Mouse (Mus musculus): ENCODE data around the gene H1fx. TPM values are rescaled to one million over a fixed set of nuclear protein-coding genes. Genes with fewer than 3 reads are reported as not detected.
"Not testable (repeated sequence)": the region's sequence is repeated elsewhere in the genome, so short reads cannot be mapped to it uniquely, and the experiment has no call there.

Gene H1fx
- polyA plus RNA-seq, 2 experiments: 1.8 to 5.7 TPM

DNA sequence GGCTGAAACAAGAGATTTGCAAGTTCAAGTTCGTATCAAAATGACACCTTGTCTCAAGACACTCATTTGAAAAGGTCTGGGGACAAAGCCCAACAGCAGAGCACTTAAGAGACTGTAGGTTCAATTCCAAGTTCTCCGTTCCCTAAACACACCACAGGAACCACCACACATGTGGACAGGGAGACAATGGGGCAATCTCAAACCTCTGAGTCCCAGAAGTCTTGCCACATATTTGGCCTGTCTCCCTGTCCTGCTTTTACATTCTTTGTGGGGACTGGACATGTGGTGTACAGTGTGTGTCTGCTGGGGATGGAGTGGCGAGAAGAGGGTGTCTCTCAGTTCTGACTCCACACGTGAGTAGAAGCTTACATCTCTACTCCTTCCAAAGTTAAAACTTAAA is 27.8 kb upstream of the H1fx start:
- H3K4me3 ChIP-seq (ENCODE audit: insufficient read depth in 1 of 2, low read depth in 2 of 2, low read length in 2 of 2): no peak overlapping the region
- no peak for TF ChIP-seq EP300 (IDR thresholded peaks at IDR 0.05; ENCODE audit: low read depth)
- no peak for TF ChIP-seq CTCF (IDR thresholded peaks at IDR 0.05; ENCODE audit: low read depth)
- H3K4me2 ChIP-seq (ENCODE audit: low read depth): no peak overlapping the region
- H3K27ac ChIP-seq: no peak overlapping the region
- no peak overlapping the region for H3K9ac ChIP-seq (replicated peaks)
- no peaks in the 10 kb centered on the region for H3K27me3 ChIP-seq (ENCODE audit: control insufficient read depth, insufficient read depth, low read length)
- 87% methylated on average over 4 of the region's 4 CpGs for WGBS (ENCODE audit: insufficient replicate concordance)
- no peaks in the 10 kb centered on the region for H3K4me1 ChIP-seq (replicated peaks; ENCODE audit: control insufficient read depth in 2 of 2, insufficient read depth in 2 of 2, low read length in 1 of 2)
- peaks cover 20% of the 10 kb centered on the region for H3K36me3 ChIP-seq (replicated peaks; ENCODE audit: control insufficient read depth, insufficient read depth, low read depth)
- H3K9me3 ChIP-seq (ENCODE audit: control insufficient read depth, low read length): no peaks in the 10 kb centered on the region
- no peak for DNase-seq (ENCODE audit: low read depth in 3 of 3, low spot score in 3 of 3)
- no peak for ATAC-seq (ENCODE audit: insufficient read depth)

DNA sequence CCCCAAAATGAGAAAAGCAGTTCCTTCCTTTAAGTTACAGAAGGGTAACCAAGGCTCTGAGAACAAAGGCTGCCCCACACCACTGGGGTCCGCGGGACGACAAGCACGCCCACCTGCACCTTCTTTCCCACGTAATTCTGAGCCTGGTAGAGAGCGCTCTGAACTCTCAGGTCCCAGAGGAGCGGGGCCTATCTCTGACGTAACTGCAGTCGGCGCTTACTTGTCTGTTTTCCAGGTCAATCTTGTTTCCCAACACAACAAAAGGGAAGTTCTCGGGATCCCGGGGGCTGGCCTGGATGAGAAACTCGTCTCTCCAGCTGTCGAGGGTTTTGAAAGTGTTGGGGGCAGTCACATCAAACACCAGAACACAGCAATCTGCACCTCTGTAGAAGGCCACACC is 23.3 kb upstream of the H1fx start:
- H3K27ac ChIP-seq; DNase-seq (ENCODE audit: low read depth in 3 of 3, low spot score in 3 of 3); H3K4me2 ChIP-seq (ENCODE audit: low read depth); H3K4me3 ChIP-seq (ENCODE audit: insufficient read depth in 1 of 2, low read depth in 2 of 2, low read length in 2 of 2); H3K4me1 ChIP-seq (replicated peaks; ENCODE audit: control insufficient read depth in 2 of 2, insufficient read depth in 2 of 2, low read length in 1 of 2); H3K9ac ChIP-seq (replicated peaks); H3K27me3 ChIP-seq (ENCODE audit: control insufficient read depth, insufficient read depth, low read length); ATAC-seq (ENCODE audit: insufficient read depth); H3K9me3 ChIP-seq (ENCODE audit: control insufficient read depth, low read length): not testable (repeated sequence)
- H3K36me3 ChIP-seq (replicated peaks; ENCODE audit: control insufficient read depth, insufficient read depth, low read depth): peaks cover 42% of the 10 kb centered on the region
- WGBS (ENCODE audit: insufficient replicate concordance): 86% methylated on average over 12 of the region's 14 CpGs

DNA sequence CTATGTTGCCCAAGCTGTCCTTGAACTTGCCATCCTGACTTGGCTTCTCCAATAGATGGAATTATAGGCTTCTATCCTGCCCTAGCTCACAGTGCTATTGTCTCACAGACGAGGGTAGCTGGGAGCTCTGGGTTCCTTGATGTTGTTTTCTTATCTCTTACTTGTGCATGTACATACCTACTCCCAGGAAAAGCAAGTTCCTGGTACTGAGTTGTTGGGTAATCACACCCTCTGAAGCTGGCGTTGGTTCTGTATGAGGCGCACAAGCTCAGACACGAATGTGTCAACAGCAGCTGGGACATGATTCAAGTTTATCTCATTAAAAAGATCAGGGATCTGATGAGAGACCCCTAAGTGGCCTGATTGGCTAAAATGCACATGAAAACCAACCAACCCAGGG is 22.0 kb upstream of the H1fx start:
- H3K27me3 ChIP-seq (ENCODE audit: control insufficient read depth, insufficient read depth, low read length): no peaks in the 10 kb centered on the region
- peaks cover 35% of the 10 kb centered on the region for H3K36me3 ChIP-seq (replicated peaks; ENCODE audit: control insufficient read depth, insufficient read depth, low read depth)
- H3K4me3 ChIP-seq (ENCODE audit: insufficient read depth in 1 of 2, low read depth in 2 of 2, low read length in 2 of 2): no peak overlapping the region
- no peak for ATAC-seq (ENCODE audit: insufficient read depth)
- H3K9ac ChIP-seq (replicated peaks): no peak overlapping the region
- DNase-seq (ENCODE audit: low read depth in 3 of 3, low spot score in 3 of 3): no peak
- no peak overlapping the region for H3K27ac ChIP-seq
- H3K4me1 ChIP-seq (replicated peaks; ENCODE audit: control insufficient read depth in 2 of 2, insufficient read depth in 2 of 2, low read length in 1 of 2): no peaks in the 10 kb centered on the region
- WGBS (ENCODE audit: insufficient replicate concordance): 40% methylated on average over 4 of the region's 4 CpGs
- no peak overlapping the region for H3K4me2 ChIP-seq (ENCODE audit: low read depth)
- TF ChIP-seq CTCF (IDR thresholded peaks at IDR 0.05; ENCODE audit: low read depth) (no peak), EP300 (IDR thresholded peaks at IDR 0.05; ENCODE audit: low read depth) (no peak)
- no peaks in the 10 kb centered on the region for H3K9me3 ChIP-seq (ENCODE audit: control insufficient read depth, low read length)

DNA sequence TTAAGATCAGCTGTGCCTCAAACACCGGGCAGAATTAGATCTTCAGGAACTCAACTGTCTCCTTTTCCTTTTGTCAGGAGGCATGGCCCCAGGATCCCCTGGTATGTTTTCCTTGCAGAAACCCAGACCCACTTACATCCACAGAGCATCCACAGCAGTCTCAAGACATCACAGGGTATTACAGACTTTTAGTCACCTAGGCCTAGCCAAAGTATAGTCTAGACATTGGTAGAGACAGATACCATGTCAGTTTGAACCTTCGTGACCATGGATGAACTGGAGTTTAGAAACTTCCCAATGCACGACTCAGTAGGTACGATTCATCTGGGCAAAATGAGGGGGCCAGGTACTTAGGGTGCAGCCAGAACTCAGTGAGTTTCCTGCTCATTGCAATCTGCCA is 16.9 kb upstream of the H1fx start:
- Histone ChIP-seq H3K27ac (no peak overlapping the region), H3K36me3 (replicated peaks; ENCODE audit: control insufficient read depth, insufficient read depth, low read depth) (peaks cover 22% of the 10 kb centered on the region), H3K4me2 (ENCODE audit: low read depth) (no peak overlapping the region), H3K27me3 (ENCODE audit: control insufficient read depth, insufficient read depth, low read length) (no peaks in the 10 kb centered on the region), H3K4me1 (replicated peaks; ENCODE audit: control insufficient read depth in 2 of 2, insufficient read depth in 2 of 2, low read length in 1 of 2) (peaks cover 8 to 12% of the 10 kb centered on the region in 2 experiments), H3K4me3 (ENCODE audit: insufficient read depth in 1 of 2, low read depth in 2 of 2, low read length in 2 of 2) (no peak overlapping the region), H3K9me3 (ENCODE audit: control insufficient read depth, low read length) (no peaks in the 10 kb centered on the region), H3K9ac (replicated peaks) (no peak overlapping the region)
- ATAC-seq (ENCODE audit: insufficient read depth): no peak
- no peak for DNase-seq (ENCODE audit: low read depth in 3 of 3, low spot score in 3 of 3)
- no peak for TF ChIP-seq EP300 (IDR thresholded peaks at IDR 0.05; ENCODE audit: low read depth)
- TF ChIP-seq CTCF (IDR thresholded peaks at IDR 0.05; ENCODE audit: low read depth): no peak
- 65% methylated on average over 4 of the region's 4 CpGs for WGBS (ENCODE audit: insufficient replicate concordance)

DNA sequence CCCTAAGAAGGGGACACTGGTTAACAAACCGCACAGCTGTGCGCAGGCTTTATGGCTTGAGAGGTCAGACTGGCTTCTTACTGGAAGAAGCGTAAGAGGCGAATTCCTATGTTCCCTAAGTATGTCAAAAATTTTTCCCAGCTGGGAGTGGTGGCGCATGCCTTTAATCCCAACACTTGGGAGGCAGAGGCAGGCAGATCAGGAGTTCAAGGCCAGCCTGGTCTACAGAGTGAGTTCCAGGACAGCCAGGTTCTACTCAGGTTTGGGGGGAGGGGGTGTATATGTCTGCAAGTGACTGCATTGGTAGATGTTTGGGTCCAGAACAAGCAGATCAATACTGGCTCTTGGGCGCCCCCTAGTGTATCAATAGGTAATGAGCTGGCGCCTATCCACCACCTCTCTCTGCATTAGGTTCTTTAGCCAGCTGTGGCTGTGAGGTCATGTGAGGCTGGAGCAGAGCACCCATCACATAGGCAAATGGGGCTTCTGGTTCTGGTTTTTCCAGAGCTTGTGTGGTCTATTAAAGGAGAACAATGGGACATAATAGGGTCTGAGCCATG is 16.3 kb upstream of the H1fx start:
- peak; percentile 42; the same call in 1 of the 2 replicates for ATAC-seq (ENCODE audit: insufficient read depth)
- H3K27ac ChIP-seq: no peak overlapping the region
- no peak overlapping the region for H3K9ac ChIP-seq (replicated peaks)
- TF ChIP-seq EP300 (IDR thresholded peaks at IDR 0.05; ENCODE audit: low read depth): no peak
- peak; percentile 89 for TF ChIP-seq CTCF (IDR thresholded peaks at IDR 0.05; ENCODE audit: low read depth)
- H3K4me2 ChIP-seq (ENCODE audit: low read depth): no peak overlapping the region
- H3K9me3 ChIP-seq (ENCODE audit: control insufficient read depth, low read length): no peaks in the 10 kb centered on the region
- peaks cover 8 to 15% of the 10 kb centered on the region in 2 experiments for H3K4me1 ChIP-seq (replicated peaks; ENCODE audit: control insufficient read depth in 2 of 2, insufficient read depth in 2 of 2, low read length in 1 of 2)
- no peaks in the 10 kb centered on the region for H3K27me3 ChIP-seq (ENCODE audit: control insufficient read depth, insufficient read depth, low read length)
- DNase-seq (ENCODE audit: low read depth in 3 of 3, low spot score in 3 of 3): peak; percentile 40 to 48 (median 47)
- H3K4me3 ChIP-seq (ENCODE audit: insufficient read depth in 1 of 2, low read depth in 2 of 2, low read length in 2 of 2): no peak overlapping the region
- WGBS (ENCODE audit: insufficient replicate concordance): 61% methylated on average over 7 of the region's 7 CpGs
- H3K36me3 ChIP-seq (replicated peaks; ENCODE audit: control insufficient read depth, insufficient read depth, low read depth): peaks cover 16% of the 10 kb centered on the region
